Mouse (Mus musculus): ENCODE results near the gene Crygd. TPM values are rescaled to one million over a fixed set of nuclear protein-coding genes. Genes with fewer than 3 reads are reported as not detected.
"Not testable (repeated sequence)": the region's sequence is repeated elsewhere in the genome, so short reads cannot be mapped to it uniquely, and the experiment has no call there.

Crygd gene
- polyA plus RNA-seq, 1 experiment from 2014 or later: not detected

- H3K4me1 ChIP-seq: no peaks in the 10 kb centered on the region
- no peaks in the 10 kb centered on the region for H3K36me3 ChIP-seq
- DNase-seq (ENCODE audit: low spot score): no peak
- no peak overlapping the region for H3K4me3 ChIP-seq
- WGBS: 30% methylated on average over 5 of the region's 5 CpGs
- H3K9me3 ChIP-seq (replicated peaks): no peaks in the 10 kb centered on the region
- no peaks in the 10 kb centered on the region for H3K27me3 ChIP-seq (ENCODE audit: low read depth, poor library complexity, severe bottlenecking)
- H3K27ac ChIP-seq: no peak overlapping the region
Observed at GRCm38 (mm10) chr1:65075607-65076006, 12.4 kb upstream of the Crygd start.

- 72% methylated on average over 6 of the region's 6 CpGs for WGBS
- Histone ChIP-seq H3K4me1 (no peaks in the 10 kb centered on the region), H3K9me3 (replicated peaks) (no peaks in the 10 kb centered on the region)
Observed at GRCm38 (mm10) chr1:65073589-65073988, 10.3 kb upstream of the Crygd start, which contains the start of gene Crygc. Gene Crygc, minus strand, starts transcription at chr1:65073689.

GRCm38 (mm10) chr1:65067842-65068241, 4.6 kb upstream of the Crygd start:
- no peaks in the 10 kb centered on the region for H3K27me3 ChIP-seq (ENCODE audit: low read depth, poor library complexity, severe bottlenecking)
- H3K27ac ChIP-seq: no peak overlapping the region
- H3K4me1 ChIP-seq: no peaks in the 10 kb centered on the region
- H3K4me3 ChIP-seq: no peak overlapping the region
- no peak for DNase-seq (ENCODE audit: low spot score)
- H3K36me3 ChIP-seq: no peaks in the 10 kb centered on the region
- H3K9me3 ChIP-seq (replicated peaks): no peaks in the 10 kb centered on the region

More at GRCm38 (mm10) chr1:65073589-65073988, 10.3 kb upstream of the Crygd start, which contains the start of gene Crygc:
- no peaks in the 10 kb centered on the region for H3K27me3 ChIP-seq (ENCODE audit: low read depth, poor library complexity, severe bottlenecking)
- DNase-seq (ENCODE audit: low spot score): no peak
- no peak within 1 kb of the TSS for H3K27ac ChIP-seq
- H3K4me3 ChIP-seq: no peak within 1 kb of the TSS
- H3K36me3 ChIP-seq: no peaks in the 10 kb centered on the region

GRCm38 (mm10) chr1:65064201-65064600, 949 bp upstream of the Crygd start:
- Histone ChIP-seq H3K4me1 (no peaks in the 10 kb centered on the region), H3K27me3 (ENCODE audit: low read depth, poor library complexity, severe bottlenecking) (no peaks in the 10 kb centered on the region), H3K4me3 (no peak overlapping the region), H3K9me3 (replicated peaks) (no peaks in the 10 kb centered on the region), H3K27ac (no peak overlapping the region), H3K36me3 (no peaks in the 10 kb centered on the region)
- DNase-seq (ENCODE audit: low spot score): no peak
- 92% methylated on average over 15 of the region's 15 CpGs for WGBS

- H3K36me3 ChIP-seq: no peaks in the 10 kb centered on the region
- peaks cover 10% of the 10 kb centered on the region for H3K4me1 ChIP-seq
- H3K9me3 ChIP-seq (replicated peaks): no peaks in the 10 kb centered on the region
- no peak overlapping the region for H3K4me3 ChIP-seq
- no peak for DNase-seq (ENCODE audit: low spot score)
- WGBS: 28% methylated on average over 2 of the region's 2 CpGs
- no peak overlapping the region for H3K27ac ChIP-seq
- no peaks in the 10 kb centered on the region for H3K27me3 ChIP-seq (ENCODE audit: low read depth, poor library complexity, severe bottlenecking)
Observed at GRCm38 (mm10) chr1:65052140-65052539, 11.1 kb downstream of the Crygd start.

GRCm38 (mm10) chr1:65051696-65052095, 11.6 kb downstream of the Crygd start:
- H3K4me1 ChIP-seq: peaks cover 10% of the 10 kb centered on the region
- no peaks in the 10 kb centered on the region for H3K36me3 ChIP-seq
- no peak overlapping the region for H3K4me3 ChIP-seq
- H3K27ac ChIP-seq: no peak overlapping the region
- WGBS: 64% methylated on average over 7 of the region's 7 CpGs
- H3K27me3 ChIP-seq (ENCODE audit: low read depth, poor library complexity, severe bottlenecking): no peaks in the 10 kb centered on the region
- no peak for DNase-seq (ENCODE audit: low spot score)
- no peaks in the 10 kb centered on the region for H3K9me3 ChIP-seq (replicated peaks)

GRCm38 (mm10) chr1:65050952-65051351, 12.3 kb downstream of the Crygd start, which contains the start of gene Cryge:
Gene Cryge, minus strand, starts transcription at chr1:65051149.
- not testable (repeated sequence) for H3K4me3 ChIP-seq; H3K36me3 ChIP-seq; H3K9me3 ChIP-seq (replicated peaks); H3K4me1 ChIP-seq; H3K27me3 ChIP-seq (ENCODE audit: low read depth, poor library complexity, severe bottlenecking); DNase-seq (ENCODE audit: low spot score); H3K27ac ChIP-seq
- 82% methylated on average over 12 of the region's 12 CpGs for WGBS

- no peaks in the 10 kb centered on the region for H3K36me3 ChIP-seq
Observed at GRCm38 (mm10) chr1:65048781-65049180, 14.5 kb downstream of the Crygd start.

GRCm38 (mm10) chr1:65046401-65047109, 16.7 kb downstream of the Crygd start:
- Histone ChIP-seq H3K36me3 (no peaks in the 10 kb centered on the region), H3K27ac (no peak overlapping the region), H3K4me3 (no peak overlapping the region), H3K27me3 (ENCODE audit: low read depth, poor library complexity, severe bottlenecking) (no peaks in the 10 kb centered on the region), H3K4me1 (peaks cover 3% of the 10 kb centered on the region; the same call in 1 of the 2 replicates), H3K9me3 (replicated peaks) (no peaks in the 10 kb centered on the region)
- no peak for DNase-seq (ENCODE audit: low spot score)
- WGBS: 41% methylated on average over 8 of the region's 8 CpGs

More at GRCm38 (mm10) chr1:65048781-65049180, 14.5 kb downstream of the Crygd start:
- Histone ChIP-seq H3K27me3 (ENCODE audit: low read depth, poor library complexity, severe bottlenecking) (no peaks in the 10 kb centered on the region), H3K4me1 (peaks cover 10% of the 10 kb centered on the region), H3K4me3 (no peak overlapping the region), H3K27ac (no peak overlapping the region), H3K9me3 (replicated peaks) (no peaks in the 10 kb centered on the region)
- 73% methylated on average over 12 of the region's 12 CpGs for WGBS
- DNase-seq (ENCODE audit: low spot score): no peak

- H3K4me1 ChIP-seq: no peaks in the 10 kb centered on the region
- 87% methylated on average over 2 of the region's 2 CpGs for WGBS
Observed at GRCm38 (mm10) chr1:65043433-65043832, 19.8 kb downstream of the Crygd start.

GRCm38 (mm10) chr1:65041837-65042236, 21.4 kb downstream of the Crygd start:
- 90% methylated on average over 3 of the region's 3 CpGs for WGBS
- DNase-seq (ENCODE audit: low spot score): no peak
- Histone ChIP-seq H3K36me3 (no peaks in the 10 kb centered on the region), H3K27ac (no peak overlapping the region), H3K4me1 (no peaks in the 10 kb centered on the region), H3K4me3 (no peak overlapping the region), H3K27me3 (ENCODE audit: low read depth, poor library complexity, severe bottlenecking) (no peaks in the 10 kb centered on the region), H3K9me3 (replicated peaks) (no peaks in the 10 kb centered on the region)

More at GRCm38 (mm10) chr1:65043433-65043832, 19.8 kb downstream of the Crygd start:
- Histone ChIP-seq H3K4me3 (no peak overlapping the region), H3K27ac (no peak overlapping the region), H3K9me3 (replicated peaks) (no peaks in the 10 kb centered on the region), H3K27me3 (ENCODE audit: low read depth, poor library complexity, severe bottlenecking) (no peaks in the 10 kb centered on the region), H3K36me3 (no peaks in the 10 kb centered on the region)
- no peak for DNase-seq (ENCODE audit: low spot score)

GRCm38 (mm10) chr1:65040806-65041205, 22.4 kb downstream of the Crygd start:
- no peak overlapping the region for H3K27ac ChIP-seq
- 88% methylated on average over 6 of the region's 6 CpGs for WGBS
- H3K4me3 ChIP-seq: no peak overlapping the region

GRCm38 (mm10) chr1:65039679-65040078, 23.6 kb downstream of the Crygd start:
- Histone ChIP-seq H3K4me1 (no peaks in the 10 kb centered on the region), H3K36me3 (no peaks in the 10 kb centered on the region), H3K9me3 (replicated peaks) (no peaks in the 10 kb centered on the region), H3K27me3 (ENCODE audit: low read depth, poor library complexity, severe bottlenecking) (no peaks in the 10 kb centered on the region), H3K4me3 (no peak overlapping the region), H3K27ac (no peak overlapping the region)
- WGBS: 69% methylated on average over 3 of the region's 3 CpGs
- no peak for DNase-seq (ENCODE audit: low spot score)

More at GRCm38 (mm10) chr1:65040806-65041205, 22.4 kb downstream of the Crygd start:
- no peaks in the 10 kb centered on the region for H3K4me1 ChIP-seq
- H3K27me3 ChIP-seq (ENCODE audit: low read depth, poor library complexity, severe bottlenecking): no peaks in the 10 kb centered on the region
- no peak for DNase-seq (ENCODE audit: low spot score)
- H3K9me3 ChIP-seq (replicated peaks): no peaks in the 10 kb centered on the region
- H3K36me3 ChIP-seq: no peaks in the 10 kb centered on the region
